Mouse (Mus musculus) ES-E14 (cell line): Measurements from ENCODE around the gene Cxcl13. TPM values are rescaled to one million over a fixed set of nuclear protein-coding genes. Genes with fewer than 3 reads are reported as not detected.

Experiments used
- DNase-seq: peaks from one replicate; pipeline ENCODE4 v3.0.0-alpha.2; 2013; ENCODE audit warnings: low read depth, low spot score
- H3K27ac ChIP-seq: 2 replicates; pipeline ENCODE4 v1.5.1; 2012; ENCODE audit warnings: low read depth, mild to moderate bottlenecking, low read length, moderate library complexity, mixed read lengths; ENCODE audit not compliant: poor library complexity, insufficient read depth, severe bottlenecking
- H3K36me3 ChIP-seq: 2 replicates; pipeline ENCODE4 v1.6.1; 2012; ENCODE audit warnings: mild to moderate bottlenecking, low read length, moderate library complexity, mixed read lengths; ENCODE audit not compliant: control insufficient read depth, poor library complexity, insufficient read depth, severe bottlenecking
- H3K4me1 ChIP-seq, 2 experiments: fragments of 150-350 bp in 1 of 2; sonication (generic) in 1 of 2; 2 replicates each; pipeline ENCODE4 v1.6.1; 2012; ENCODE audit warnings: low read length in 2 of 2, mild to moderate bottlenecking in 1 of 2, mixed read lengths in 1 of 2; ENCODE audit not compliant: control insufficient read depth in 2 of 2, insufficient read depth in 2 of 2, poor library complexity in 1 of 2
- H3K4me3 ChIP-seq, 2 experiments: fragments of 150-350 bp in 1 of 2; sonication (generic) in 1 of 2; 2 replicates each; pipeline ENCODE4 v1.5.1; 2012; ENCODE audit warnings: low read length in 2 of 2, low read depth in 1 of 2, mild to moderate bottlenecking in 1 of 2, mixed read lengths in 1 of 2; ENCODE audit not compliant: insufficient read depth in 1 of 2, poor library complexity in 1 of 2, severe bottlenecking in 1 of 2
- H3K9ac ChIP-seq: 2 replicates; pipeline ENCODE4 v1.6.1; 2012; ENCODE audit warnings: low read depth, mild to moderate bottlenecking, low read length, mixed read lengths; ENCODE audit not compliant: poor library complexity, insufficient read depth, severe bottlenecking
- H3K9me3 ChIP-seq: fragments of 150-350 bp; sonication (generic); 2 replicates; pipeline ENCODE4 v1.6.1; 2012; ENCODE audit warnings: low read depth, mild to moderate bottlenecking, low read length; ENCODE audit not compliant: control insufficient read depth, insufficient read depth
- CHD2 ChIP-seq: IDR thresholded peaks from 2 replicates; pipeline ENCODE4 v1.6.1; 2014; ENCODE audit warnings: mild to moderate bottlenecking, low read depth, low read length, inconsistent platforms
- HCFC1 ChIP-seq: IDR thresholded peaks from 2 replicates; pipeline ENCODE4 v1.6.1; 2012; ENCODE audit warnings: low read length, inconsistent platforms, borderline replicate concordance; ENCODE audit not compliant: insufficient read depth
- MAFK ChIP-seq: IDR thresholded peaks from 2 replicates; pipeline ENCODE4 v1.6.1; 2014; ENCODE audit warnings: mild to moderate bottlenecking, low read depth, low read length, inconsistent platforms; ENCODE audit not compliant: insufficient read depth
- ZC3H11A ChIP-seq: IDR thresholded peaks from 2 replicates; pipeline ENCODE4 v1.6.1; 2012; ENCODE audit warnings: low read depth, mild to moderate bottlenecking, inconsistent platforms, low read length, borderline replicate concordance
- ZNF384 ChIP-seq: IDR thresholded peaks from 2 replicates; pipeline ENCODE4 v1.6.1; 2012; ENCODE audit warnings: low read depth, low read length, inconsistent platforms
- in situ Hi-C, 2 experiments: fragments of 600-800 bp; cut with MboI; formaldehyde crosslinking; loops; one replicate each; pipeline ENCODE4 v1.15.1; 2025; ENCODE audit warnings: low sequenced_read_pairs in 2 of 2, inconsistent platforms in 1 of 2; ENCODE audit not compliant: unreplicated experiment in 2 of 2
- total RNA-seq: library from RNA; depleted of rRNA; stranded (reverse); fragments of 300-350 nt; gene quantifications from 2 replicates; pipeline ENCODE4 v1.2.3, GENCODE M21; 2012

Gene Cxcl13
- total RNA-seq, 1 experiment: not detected

DNA sequence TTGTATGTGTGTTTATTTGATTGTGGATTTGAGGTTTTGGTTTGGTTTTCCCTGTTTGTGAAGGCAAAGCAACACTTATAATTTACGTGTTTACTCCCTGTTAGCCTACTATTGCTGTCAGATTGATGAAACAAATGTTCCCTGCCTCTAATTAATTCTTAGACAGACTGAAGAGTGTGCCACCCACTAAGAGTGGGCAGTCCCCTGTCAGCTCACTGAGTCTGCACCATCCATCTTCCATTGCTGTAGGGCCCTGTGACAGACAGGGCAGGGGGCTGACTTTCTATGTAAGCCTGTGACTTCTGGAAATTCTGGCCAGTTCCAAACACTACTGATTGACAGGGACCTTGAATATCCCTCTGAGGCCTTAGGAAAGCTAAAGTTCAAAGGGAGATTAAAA is 19.5 kb downstream of the Cxcl13 start:
- no peak overlapping the region for H3K9ac ChIP-seq
- H3K36me3 ChIP-seq: no peaks in the 10 kb centered on the region
- H3K27ac ChIP-seq: no peak overlapping the region
- DNase-seq: no peak
- H3K4me3 ChIP-seq: no peak overlapping the region
- in situ Hi-C loops: no loop called here
- no peaks in the 10 kb centered on the region for H3K9me3 ChIP-seq
- TF ChIP-seq MAFK: no peak
- TF ChIP-seq ZNF384: no peak
- TF ChIP-seq CHD2: no peak
- no peak for TF ChIP-seq ZC3H11A
- no peak for TF ChIP-seq HCFC1
- H3K4me1 ChIP-seq: no peaks in the 10 kb centered on the region

DNA sequence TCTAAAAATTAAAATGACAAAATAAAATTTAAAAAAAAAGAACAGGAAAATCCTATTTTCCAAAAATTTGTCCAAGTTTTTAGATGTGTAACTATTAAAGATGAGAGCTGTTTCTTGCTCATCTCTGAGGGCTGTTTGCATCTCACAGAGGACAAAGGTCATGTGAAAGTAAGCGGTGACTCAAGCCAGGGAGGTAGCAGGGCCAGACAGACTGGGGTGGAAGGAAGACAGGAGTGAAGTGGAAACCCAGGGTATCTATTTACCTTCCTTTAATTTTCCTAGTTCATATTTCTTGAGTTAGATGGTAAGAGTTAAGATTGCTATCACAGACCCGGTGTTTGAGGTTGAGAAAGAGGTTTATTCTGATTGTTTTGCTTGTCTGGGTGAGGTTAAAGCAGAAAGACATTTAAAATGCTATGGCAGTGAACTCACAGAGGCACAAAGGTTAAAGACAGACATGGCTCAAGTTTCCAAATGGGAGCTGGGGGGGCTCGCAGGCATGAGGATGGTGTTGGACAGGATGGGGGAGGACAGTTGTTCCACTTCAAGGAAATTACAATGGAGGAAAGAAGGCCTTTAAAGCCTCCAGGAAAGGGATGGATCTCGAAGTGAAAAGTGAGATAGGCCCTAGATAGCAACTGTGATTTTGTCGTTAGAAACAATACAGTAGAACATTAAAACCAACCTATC is 27.2 kb downstream of the Cxcl13 start:
- Histone ChIP-seq H3K36me3 (no peaks in the 10 kb centered on the region), H3K9ac (no peak overlapping the region), H3K4me3 (no peak overlapping the region), H3K27ac (no peak overlapping the region), H3K9me3 (no peaks in the 10 kb centered on the region), H3K4me1 (no peaks in the 10 kb centered on the region)
- no peak for DNase-seq
- in situ Hi-C loops: no loop called here
- TF ChIP-seq MAFK (no peak), ZC3H11A (no peak), HCFC1 (no peak), ZNF384 (no peak), CHD2 (no peak)

DNA sequence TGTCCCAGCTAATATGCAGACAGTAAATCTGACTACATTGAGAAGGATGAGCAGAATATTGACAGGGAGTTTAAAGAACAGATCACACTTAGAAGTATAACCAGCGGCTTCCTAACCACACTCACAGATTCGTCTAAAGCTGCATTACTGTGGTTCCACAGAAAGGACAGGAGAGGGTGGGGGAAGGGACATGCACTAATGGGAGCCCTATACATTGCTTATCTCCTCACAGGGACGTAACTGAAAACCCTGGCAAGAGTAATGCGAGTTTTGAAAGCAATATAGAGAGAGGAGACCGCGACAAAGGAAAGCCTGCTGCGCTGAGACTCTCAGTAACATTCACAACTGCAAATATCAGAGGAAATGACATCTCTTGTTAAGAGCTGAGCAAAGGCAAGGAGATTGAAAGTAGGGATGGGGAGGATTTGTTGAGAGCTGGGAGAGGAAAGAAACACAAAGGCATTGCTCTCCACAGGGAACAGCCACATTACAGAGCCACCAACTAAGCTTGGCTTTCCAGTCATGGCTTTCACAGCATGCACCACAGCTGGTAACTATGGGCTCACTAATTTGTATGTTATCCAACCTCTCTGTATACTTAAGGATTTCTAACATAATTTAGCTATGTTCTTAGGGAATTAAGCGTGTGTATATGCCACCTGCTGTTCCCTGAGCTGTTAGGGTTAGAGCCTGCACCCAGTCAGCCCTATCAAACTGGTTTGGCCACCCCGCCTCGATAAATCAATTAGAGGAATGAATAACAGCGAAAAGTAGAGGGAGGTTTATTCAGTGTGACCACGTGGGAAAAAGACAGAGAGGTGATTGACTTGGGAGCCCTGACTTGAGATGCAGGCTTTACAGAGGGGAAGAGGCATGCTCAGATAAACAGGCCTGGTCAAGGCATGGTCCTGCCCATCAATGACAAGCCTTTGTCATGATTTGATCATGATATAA is 34.9 kb downstream of the Cxcl13 start:
- TF ChIP-seq ZNF384 (no peak), HCFC1 (no peak), CHD2 (no peak), ZC3H11A (no peak), MAFK (no peak)
- no peak for DNase-seq
- no peaks in the 10 kb centered on the region for H3K36me3 ChIP-seq
- no peaks in the 10 kb centered on the region for H3K4me1 ChIP-seq
- no peak overlapping the region for H3K27ac ChIP-seq
- H3K9me3 ChIP-seq: no peaks in the 10 kb centered on the region
- in situ Hi-C loops: no loop called here
- H3K4me3 ChIP-seq: no peak overlapping the region
- no peak overlapping the region for H3K9ac ChIP-seq

DNA sequence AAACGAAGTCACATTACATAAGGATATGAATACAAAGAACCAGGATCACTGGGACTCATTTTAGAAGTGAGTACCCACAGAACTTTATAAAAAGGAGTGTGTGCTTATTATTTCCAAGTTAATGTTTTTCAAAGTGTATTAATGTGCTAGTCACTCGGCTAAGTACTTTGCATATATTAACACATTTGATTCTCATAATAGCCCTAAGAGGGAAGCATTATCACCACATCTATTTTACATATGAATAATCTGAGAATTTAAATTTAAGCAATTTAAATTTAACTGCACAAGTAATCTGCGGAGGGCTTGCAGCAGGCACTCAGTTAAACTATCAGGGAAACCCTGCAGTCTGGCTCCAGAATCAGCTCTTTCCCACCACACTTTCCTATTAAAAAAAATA is 40.5 kb downstream of the Cxcl13 start:
- in situ Hi-C loops: no loop called here
- Histone ChIP-seq H3K4me1 (no peaks in the 10 kb centered on the region), H3K27ac (no peak overlapping the region), H3K36me3 (no peaks in the 10 kb centered on the region), H3K9ac (no peak overlapping the region), H3K4me3 (no peak overlapping the region), H3K9me3 (no peaks in the 10 kb centered on the region)
- no peak for DNase-seq
- TF ChIP-seq CHD2 (no peak), ZC3H11A (no peak), ZNF384 (no peak), HCFC1 (no peak), MAFK (no peak)
